Mouse (Mus musculus) spleen, postnatal 14 days (tissue): Measurements from ENCODE around the gene Usp54.

ENCODE experiments used
- DNase-seq, 2 experiments: peaks; one replicate each; pipeline ENCODE4 v3.0.0; 2021 to 2022; ENCODE audit warnings: low spot score in 2 of 2

Gene Usp54

GRCm38 (mm10) chr14:20640644-20641437 is at the start of gene Usp54:
Gene Usp54, minus strand, starts transcription at chr14:20641063.
- DNase-seq: peak; percentile 97 to 98

DNA sequence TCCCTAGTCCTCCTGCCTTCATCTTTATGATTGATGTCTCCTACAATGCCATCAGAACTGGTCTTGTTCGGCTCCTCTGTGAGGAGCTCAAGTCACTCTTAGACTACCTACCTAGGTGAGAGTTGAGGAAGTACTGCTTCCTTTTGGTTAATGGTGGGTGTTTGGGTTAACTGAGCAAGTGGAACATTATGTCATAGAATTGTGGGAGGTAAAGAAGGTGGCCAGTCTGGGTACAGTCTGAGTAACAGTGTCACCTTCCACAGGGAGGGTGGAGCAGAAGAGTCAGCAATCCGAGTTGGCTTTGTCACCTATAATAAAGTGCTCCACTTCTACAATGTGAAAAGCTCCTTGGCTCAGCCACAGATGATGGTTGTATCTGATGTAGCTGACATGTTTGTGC is 48.1 kb upstream of the Usp54 start:
- no peak for DNase-seq

- no peak for DNase-seq
Measured at GRCm38 (mm10) chr14:20686576-20686975, 45.7 kb upstream of the Usp54 start.

GRCm38 (mm10) chr14:20682498-20682897 is 41.6 kb upstream of the Usp54 start:
- peak in 1 of 2 experiments; percentile 28 for DNase-seq

DNA sequence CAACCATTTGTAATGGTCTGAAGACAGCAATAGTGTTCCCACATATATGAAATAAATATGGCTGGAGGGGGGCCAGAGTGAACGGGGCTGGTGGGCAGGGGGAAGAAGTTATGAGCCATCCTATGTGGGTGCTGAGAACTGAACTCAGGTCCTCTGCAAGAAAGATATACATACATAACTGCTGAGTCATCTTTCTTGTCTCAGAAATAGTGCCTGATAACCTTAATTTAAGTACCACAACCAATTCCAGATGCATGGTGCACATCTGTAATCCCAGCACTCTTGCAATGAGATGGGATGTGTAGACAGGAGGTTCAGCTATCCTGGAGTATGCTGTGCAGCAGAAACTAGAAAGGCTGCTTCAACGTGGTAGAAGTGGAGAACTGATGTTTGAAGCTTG is 40.9 kb upstream of the Usp54 start:
- DNase-seq: no peak

DNA sequence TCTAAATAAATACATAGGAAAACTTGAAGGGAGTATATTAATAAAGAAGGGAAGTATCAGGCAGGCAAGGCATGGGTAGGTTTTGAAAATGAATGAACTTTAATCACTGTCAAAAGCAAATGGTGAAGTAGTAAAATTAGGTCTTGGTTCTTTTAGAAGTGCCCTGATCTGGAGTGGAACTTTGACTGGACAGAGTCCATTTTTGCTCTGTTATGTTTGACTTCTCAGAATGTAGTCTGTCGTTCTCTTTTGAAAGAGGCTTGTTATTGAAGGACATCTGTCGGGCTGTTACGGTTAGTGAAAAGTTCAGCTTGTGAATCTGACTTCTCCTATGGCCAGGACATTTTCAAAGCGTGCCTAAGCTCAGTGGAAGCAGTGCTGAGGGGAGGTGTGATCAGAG is 37.0 kb upstream of the Usp54 start:
- DNase-seq: no peak

- DNase-seq: peak; percentile 95 to 98
Measured at GRCm38 (mm10) chr14:20674064-20674833, 33.4 kb upstream of the Usp54 start, which contains the start of gene Sec24c. Gene Sec24c, plus strand, starts transcription at chr14:20674308.

GRCm38 (mm10) chr14:20673735-20674063 is 32.8 kb upstream of the Usp54 start:
- DNase-seq: no peak

GRCm38 (mm10) chr14:20672990-20673389 is 32.1 kb upstream of the Usp54 start:
- peak in 1 of 2 experiments; percentile 35 for DNase-seq

DNA sequence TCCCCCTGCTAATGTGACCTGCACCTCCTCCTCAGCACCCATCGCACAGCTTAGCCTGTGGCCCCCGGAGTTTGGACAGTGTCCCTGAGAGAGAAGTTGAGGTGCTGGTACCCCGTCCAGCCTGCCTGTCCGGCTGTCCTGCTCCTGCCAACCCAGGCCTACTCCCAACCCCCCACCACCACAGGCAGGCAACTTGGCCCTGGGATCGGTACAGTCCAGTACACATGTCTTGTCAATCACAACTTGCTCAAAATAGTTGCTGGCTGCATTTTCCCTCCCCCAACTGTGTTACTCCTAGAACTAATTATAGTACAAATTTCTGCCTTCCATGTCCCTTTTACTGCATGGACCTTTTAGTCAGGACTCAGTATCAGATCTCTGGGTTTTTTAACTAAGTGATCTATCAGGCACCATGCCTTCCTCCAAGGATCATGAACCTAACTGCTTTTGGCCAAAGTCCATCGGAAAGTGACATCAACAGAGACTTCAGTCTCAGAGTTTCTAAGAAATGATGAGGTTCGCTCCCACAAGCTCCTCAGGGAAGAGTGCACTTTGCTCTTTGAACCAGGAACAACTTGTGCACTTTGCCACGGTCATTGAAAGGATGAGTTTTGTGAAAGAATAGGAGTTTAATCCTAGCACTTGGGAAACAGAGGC is 27.4 kb upstream of the Usp54 start, which contains the start of gene Synpo2l:
Synpo2l (minus strand) TSS at position 201 of the 657 bp plus-strand sequence.
- DNase-seq: no peak

GRCm38 (mm10) chr14:20667469-20667868 is 26.6 kb upstream of the Usp54 start:
- no peak for DNase-seq

DNA sequence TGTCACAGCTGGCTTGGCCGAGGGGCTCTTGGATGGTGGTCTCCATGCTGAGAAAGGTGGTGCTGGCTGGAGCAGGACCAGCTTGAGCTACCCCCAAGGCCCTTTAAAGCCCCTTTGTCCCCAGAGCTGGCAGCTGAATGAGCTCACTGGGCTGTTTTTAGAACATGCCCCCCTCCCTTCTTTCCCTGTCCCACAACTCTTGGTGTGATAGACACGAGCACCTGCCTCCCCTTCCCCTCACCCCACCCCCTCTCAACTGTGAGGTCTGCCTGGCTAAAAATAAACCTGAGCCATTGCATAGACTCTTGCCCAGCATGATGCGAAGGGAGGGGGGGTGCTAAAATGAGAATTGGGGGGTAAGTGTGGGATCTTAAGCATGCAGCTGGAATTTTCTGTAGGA is 23.6 kb upstream of the Usp54 start:
- DNase-seq: no peak

DNA sequence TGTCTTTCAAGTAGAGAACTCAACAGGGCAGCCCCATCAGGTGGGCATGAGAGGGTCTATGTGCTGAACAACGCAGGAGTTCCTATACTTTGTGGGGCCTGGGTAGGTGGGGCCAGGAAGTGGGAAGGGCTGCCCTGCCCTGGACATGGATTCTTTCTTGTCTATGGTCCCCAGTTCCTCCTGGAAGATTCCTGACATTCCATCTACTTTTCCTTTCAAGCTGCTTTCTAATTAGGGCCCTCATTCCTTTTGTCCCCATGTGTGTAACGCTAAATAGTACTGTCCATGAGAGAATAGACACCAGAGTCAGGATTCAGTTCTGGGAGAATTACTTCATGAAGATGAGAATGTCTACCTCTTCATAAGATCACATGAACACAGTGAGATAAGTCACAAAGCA is 22.7 kb upstream of the Usp54 start:
- DNase-seq: no peak

DNA sequence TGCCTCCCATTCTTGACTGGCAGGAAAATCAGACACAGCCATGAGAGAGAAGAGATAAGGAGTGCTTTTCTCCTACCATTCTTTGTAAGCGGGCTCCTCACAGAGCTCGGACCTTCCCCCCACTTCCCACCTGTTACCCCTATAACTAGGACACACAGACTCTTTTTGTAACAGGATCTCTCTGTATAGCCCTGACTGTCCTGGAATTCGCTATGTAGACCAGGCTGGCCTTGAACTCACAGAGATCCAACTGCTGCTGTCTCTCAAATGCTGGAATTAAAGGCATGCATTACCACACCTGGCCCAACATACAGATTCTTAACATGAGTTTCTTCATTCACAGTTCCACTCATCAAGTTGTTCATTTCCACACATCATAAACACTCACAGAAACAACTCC is 21.9 kb upstream of the Usp54 start:
- DNase-seq: no peak

- no peak for DNase-seq
Measured at GRCm38 (mm10) chr14:20661661-20662331, 20.9 kb upstream of the Usp54 start.

DNA sequence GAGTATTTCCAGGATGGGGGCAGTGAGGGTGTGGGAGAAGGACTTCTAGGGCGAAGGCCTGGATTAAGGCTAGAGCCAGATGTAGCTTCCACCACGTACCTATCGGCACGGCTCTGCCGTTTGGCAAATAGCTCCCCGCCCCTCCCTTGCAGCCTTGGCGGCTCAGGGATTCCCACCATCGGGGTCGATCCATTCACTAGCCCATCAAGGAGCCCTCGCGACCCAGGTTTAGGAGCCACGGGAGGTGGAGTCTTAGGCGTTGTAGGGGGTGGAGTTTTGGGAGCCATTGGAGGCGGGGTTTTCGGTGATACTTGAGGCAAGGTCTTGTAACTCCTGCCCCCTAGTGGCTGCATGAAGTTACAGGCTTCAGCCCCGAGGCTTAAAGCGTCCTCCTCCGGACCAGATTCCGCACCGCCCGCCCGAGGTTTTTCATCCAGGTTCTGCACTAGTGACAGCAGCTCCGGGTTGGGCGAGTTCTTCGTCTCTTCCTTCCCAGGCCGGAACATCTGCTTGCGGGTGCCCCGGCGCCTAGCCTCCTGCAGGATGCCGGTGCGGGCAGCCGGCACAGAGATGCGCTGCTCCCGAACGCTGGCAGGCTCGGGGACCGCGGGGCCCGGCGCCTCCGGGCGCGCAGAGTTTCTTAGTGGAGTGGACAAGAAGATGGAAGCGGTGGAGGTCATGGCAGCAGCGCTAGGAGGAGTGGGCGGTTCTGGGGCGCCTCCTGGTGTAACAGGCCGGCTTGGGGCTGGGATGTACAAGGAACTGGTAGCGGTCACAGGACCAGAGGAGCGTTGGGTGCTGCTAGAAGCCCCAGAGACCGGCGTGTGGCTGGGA is 20.2 kb upstream of the Usp54 start:
- peak; percentile 80 to 87 for DNase-seq

- no peak for DNase-seq
Measured at GRCm38 (mm10) chr14:20659687-20660086, 18.8 kb upstream of the Usp54 start.

- DNase-seq: no peak
Measured at GRCm38 (mm10) chr14:20658902-20659301, 18.0 kb upstream of the Usp54 start.

GRCm38 (mm10) chr14:20658326-20658725 is 17.5 kb upstream of the Usp54 start:
- DNase-seq: no peak

GRCm38 (mm10) chr14:20656361-20656760 is 15.5 kb upstream of the Usp54 start, which contains the start of gene Myoz1:
Gene Myoz1, minus strand, starts transcription at chr14:20656540.
- DNase-seq: no peak

GRCm38 (mm10) chr14:20655731-20656130 is 14.9 kb upstream of the Usp54 start:
- DNase-seq: no peak
